Mouse (Mus musculus): ENCODE results near the gene Foxn4. TPM values are rescaled to one million over a fixed set of nuclear protein-coding genes. Genes with fewer than 3 reads are reported as not detected.
A peak's percentile ranks its signal among the peaks of the same experiment; 100 is the strongest.

Foxn4 gene
- not detected in 2 replicates for polyA plus RNA-seq (2012; ENCODE audit: insufficient read depth, insufficient read length, missing spikeins)

DNA sequence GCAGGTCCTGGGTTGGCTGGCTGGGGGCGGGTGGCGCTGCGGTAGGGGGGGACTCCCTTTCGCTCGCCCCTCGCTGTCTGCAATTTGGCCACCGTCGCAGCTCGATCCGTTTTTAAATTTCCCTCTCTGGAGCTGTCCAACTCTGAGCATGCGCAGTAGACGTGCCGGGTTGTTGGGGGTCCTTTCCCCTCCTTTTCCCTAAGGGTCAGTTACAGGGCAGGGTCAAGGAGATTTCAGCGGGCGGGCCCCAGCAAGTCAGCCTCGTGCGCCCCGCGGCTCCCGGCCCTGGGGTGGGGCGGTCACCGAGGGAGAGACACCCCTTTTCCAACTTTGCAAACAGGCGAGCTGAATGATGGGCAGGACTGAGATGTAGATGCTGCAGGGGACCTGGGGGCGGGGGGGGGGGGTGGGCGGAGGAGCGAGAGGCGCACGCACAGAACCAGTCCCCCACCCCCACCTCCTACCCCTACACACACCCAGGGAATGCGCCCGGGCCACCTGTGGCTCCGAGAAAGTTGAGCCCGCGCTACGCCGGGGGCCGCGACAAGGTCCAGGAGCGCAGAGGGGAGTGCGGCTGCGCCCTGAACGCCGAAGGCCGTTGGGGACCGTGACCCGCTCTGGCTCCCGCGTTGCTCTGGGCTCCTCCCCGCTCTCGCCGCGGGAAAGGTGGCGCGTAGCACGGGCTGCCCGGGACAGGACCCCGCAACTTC, at the start of gene Foxn4:
Gene Foxn4 (minus strand): TSS at position 115 of the 710 bp plus-strand sequence.
- H3K27ac ChIP-seq (ENCODE audit: insufficient read depth, low read depth, low read length), result no peak within 1 kb of the TSS
- H3K4me1 ChIP-seq (ENCODE audit: control insufficient read depth, insufficient read depth, low read length), result no peaks in the 10 kb centered on the region
- no peak within 1 kb of the TSS for H3K4me3 ChIP-seq (ENCODE audit: insufficient read depth, low read length)
- no peak for TF ChIP-seq CTCF (IDR thresholded peaks at IDR 0.05; ENCODE audit: low read depth, low read length)
- no peak for TF ChIP-seq POLR2A (IDR thresholded peaks at IDR 0.05; ENCODE audit: borderline replicate concordance, low read depth, low read length)

DNA sequence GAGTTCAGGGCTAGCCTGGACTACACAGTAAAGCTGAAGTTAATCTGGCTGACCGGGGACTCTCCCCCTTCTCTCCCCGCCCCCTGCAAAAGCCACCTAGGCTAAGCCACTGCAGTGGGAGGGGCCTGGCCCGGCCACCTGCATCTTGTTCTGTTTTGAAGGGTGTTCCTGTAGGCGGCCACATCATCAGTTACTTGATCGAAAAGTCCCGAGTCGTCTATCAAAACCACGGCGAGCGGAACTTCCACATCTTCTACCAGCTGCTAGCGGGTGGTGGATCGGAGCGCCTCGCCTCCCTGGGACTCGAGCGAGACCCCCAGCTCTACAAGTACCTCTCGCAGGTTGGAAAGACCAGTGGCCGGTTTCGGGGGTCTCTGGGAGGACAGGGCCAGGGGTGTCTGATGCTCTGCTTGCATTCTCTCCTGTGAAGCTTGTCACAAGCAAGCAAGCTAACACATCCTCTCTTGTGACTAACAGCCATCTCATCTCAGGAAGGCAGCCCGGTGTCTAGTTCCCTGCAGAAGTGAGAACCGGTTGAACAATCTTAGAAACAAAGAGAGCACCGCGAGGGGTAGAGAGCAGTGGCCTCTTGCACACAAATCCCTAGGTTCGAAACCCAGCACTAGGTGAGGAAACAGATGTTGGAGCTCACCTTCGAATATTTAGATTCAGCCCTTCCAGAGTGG, 49.6 kb upstream of the Foxn4 start:
- no peak for TF ChIP-seq POLR2A (IDR thresholded peaks at IDR 0.05; ENCODE audit: borderline replicate concordance, low read depth, low read length)
- TF ChIP-seq CTCF (IDR thresholded peaks at IDR 0.05; ENCODE audit: low read depth, low read length), result no peak
- H3K27ac ChIP-seq (ENCODE audit: insufficient read depth, low read depth, low read length), result no peak overlapping the region

DNA sequence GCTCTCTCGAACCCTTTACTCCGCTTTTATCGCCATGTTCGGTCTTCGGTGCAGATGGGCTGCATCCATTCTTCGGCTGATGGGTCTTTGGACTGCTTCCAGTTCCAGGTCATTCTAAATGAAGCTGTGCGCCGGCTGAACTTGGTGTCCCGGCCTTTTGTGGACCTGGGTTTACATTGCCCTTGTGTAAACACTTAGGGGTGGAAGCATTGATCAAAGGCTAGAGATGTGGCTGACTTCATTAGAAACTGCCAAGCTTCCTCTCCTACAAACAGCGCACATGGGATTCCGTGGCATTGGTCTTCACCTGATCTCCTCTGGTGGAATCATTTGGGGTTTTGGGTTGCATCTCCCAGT, 36.1 kb upstream of the Foxn4 start:
- H3K27ac ChIP-seq (ENCODE audit: insufficient read depth, low read depth, low read length), result no peak overlapping the region
- TF ChIP-seq CTCF (IDR thresholded peaks at IDR 0.05; ENCODE audit: low read depth, low read length), result no peak
- TF ChIP-seq POLR2A (IDR thresholded peaks at IDR 0.05; ENCODE audit: borderline replicate concordance, low read depth, low read length), result no peak
- 0 out of 2 replicates have a peak, but pooled peaks cover under 1% of the 10 kb centered on the region for H3K4me1 ChIP-seq (ENCODE audit: control insufficient read depth, insufficient read depth, low read length)
- no peak overlapping the region for H3K4me3 ChIP-seq (ENCODE audit: insufficient read depth, low read length)

More for the DNA sequence above, 49.6 kb upstream of the Foxn4 start:
- H3K4me1 ChIP-seq (ENCODE audit: control insufficient read depth, insufficient read depth, low read length), result no peaks in the 10 kb centered on the region
- H3K4me3 ChIP-seq (ENCODE audit: insufficient read depth, low read length), result no peak overlapping the region

DNA sequence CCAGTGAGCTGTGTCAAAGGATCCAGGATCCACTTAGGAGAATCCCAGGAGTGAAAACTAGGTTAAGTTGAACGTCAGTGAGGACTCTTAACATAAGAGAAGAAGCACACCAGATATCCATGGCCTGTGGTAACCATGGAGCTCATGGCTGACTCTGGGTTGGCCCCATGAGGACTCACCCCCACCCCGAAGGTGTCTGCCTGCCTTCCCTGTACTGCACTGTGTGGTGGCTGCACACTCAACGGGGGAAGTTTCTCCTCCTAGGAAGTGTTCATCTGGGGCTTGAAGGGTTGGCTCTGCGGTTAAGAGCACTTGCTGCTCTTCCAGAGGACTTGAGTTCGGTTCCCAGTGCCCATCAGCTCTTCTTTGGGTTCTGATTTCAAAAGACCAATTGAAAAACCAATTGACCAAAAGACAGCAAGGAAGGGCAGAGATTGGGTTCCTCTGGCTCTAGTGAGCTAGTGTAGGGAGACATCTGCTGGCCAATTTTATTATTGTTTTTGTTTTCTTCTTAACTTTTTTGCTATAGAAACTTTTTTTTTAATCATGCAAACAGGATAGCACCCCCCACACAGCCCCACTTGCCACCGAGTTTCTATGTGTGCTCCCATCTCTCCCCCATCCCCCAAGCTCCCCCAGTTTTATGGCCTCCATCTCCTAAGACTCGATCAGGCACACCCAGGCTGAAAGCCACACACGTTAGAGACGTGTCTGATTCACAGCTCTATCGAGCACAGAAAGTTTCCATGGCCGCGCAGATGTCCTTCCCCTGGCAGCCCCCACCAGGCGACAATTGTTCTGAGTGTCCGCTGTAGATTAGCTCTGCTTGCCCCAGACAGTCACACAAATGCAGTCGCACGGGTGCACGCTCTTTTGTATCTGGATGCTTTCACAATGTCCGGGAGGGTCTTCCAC, 35.4 kb upstream of the Foxn4 start:
- no peak overlapping the region for H3K27ac ChIP-seq (ENCODE audit: insufficient read depth, low read depth, low read length)
- no peaks in the 10 kb centered on the region for H3K4me1 ChIP-seq (ENCODE audit: control insufficient read depth, insufficient read depth, low read length)
- TF ChIP-seq CTCF (IDR thresholded peaks at IDR 0.05; ENCODE audit: low read depth, low read length), result 0 out of 2 replicates have a peak, but pooled peaks have one; percentile 3
- no peak for TF ChIP-seq POLR2A (IDR thresholded peaks at IDR 0.05; ENCODE audit: borderline replicate concordance, low read depth, low read length)
- no peak overlapping the region for H3K4me3 ChIP-seq (ENCODE audit: insufficient read depth, low read length)

DNA sequence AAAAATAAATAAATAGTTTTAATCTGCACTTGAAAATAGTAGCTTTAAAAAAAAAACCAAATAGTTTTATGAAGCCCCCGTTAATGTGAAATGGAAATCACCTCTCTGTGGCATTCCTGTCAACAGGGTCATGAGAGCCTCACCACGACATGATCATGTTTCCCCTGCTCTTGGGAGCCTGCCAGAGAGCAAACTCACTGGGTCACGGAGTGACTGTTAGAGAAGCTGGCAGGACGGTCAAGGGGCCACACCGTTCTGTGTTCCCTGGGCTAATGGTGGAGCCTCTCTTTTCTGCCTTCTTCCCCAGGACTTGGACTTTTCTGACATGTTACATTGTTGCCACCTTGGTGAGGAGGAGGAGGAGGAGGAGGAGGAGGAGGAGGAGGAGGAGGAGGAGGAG, 32.9 kb upstream of the Foxn4 start:
- Histone ChIP-seq H3K27ac (ENCODE audit: insufficient read depth, low read depth, low read length) (no peak overlapping the region), H3K4me3 (ENCODE audit: insufficient read depth, low read length) (no peak overlapping the region), H3K4me1 (ENCODE audit: control insufficient read depth, insufficient read depth, low read length) (no peaks in the 10 kb centered on the region)
- TF ChIP-seq POLR2A (IDR thresholded peaks at IDR 0.05; ENCODE audit: borderline replicate concordance, low read depth, low read length) (no peak), CTCF (IDR thresholded peaks at IDR 0.05; ENCODE audit: low read depth, low read length) (no peak)

DNA sequence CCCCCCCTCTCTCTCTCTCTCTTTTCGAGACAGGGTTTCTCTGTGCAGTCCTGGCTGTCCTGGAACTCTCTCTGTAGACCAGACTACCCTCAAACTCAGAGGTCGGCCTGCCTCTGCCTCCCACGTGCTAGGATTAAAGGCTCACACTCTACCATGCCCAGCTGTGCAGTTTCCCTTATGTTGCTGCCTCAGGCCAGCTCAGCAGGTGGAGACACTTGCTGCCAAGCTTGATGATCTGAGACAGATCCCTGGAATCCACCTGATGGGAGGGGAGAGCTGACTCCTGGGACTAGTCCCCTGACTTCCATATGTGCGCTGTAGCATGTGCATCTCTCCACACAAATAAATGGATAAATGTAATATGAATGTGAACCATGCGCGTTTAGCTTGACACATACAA, 29.6 kb upstream of the Foxn4 start:
- no peak overlapping the region for H3K27ac ChIP-seq (ENCODE audit: insufficient read depth, low read depth, low read length)
- TF ChIP-seq POLR2A (IDR thresholded peaks at IDR 0.05; ENCODE audit: borderline replicate concordance, low read depth, low read length) (no peak), CTCF (IDR thresholded peaks at IDR 0.05; ENCODE audit: low read depth, low read length) (no peak)
- H3K4me1 ChIP-seq (ENCODE audit: control insufficient read depth, insufficient read depth, low read length), result no peaks in the 10 kb centered on the region
- no peak overlapping the region for H3K4me3 ChIP-seq (ENCODE audit: insufficient read depth, low read length)

DNA sequence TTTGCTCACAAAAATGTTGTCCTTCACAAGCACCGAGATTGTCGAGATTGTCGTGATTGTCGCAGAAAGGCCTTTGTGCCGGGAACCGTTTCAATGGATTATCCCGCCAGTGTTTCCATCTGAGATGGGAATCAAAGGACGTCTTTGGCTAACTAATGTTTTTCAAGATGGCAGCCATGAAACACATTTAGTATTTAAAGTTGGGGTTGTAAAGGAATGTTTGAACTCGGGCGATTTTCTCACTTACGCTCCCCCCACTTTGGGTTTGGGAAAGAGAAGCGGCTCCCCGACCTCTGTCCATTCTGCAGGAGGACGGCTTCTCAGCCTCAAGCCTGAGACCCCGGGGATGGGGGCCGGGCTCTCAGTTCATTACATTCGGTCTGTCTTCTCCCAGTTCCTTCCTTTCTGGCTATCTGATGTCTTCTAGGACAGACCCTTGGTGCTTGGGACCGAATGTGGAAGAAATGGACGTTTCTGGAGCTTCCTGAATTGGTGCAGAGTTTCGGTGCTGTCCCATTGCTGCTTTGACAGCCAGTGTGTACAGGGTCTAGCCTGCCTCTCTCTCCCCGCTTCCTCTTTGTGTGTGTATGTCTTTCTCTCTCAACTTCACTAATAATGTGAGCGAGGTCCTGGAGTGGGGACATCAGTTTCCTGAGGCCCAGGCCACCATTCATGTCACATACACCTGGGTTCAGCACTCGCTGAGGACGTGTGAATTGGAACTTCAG, 26.4 kb upstream of the Foxn4 start:
- no peaks in the 10 kb centered on the region for H3K4me1 ChIP-seq (ENCODE audit: control insufficient read depth, insufficient read depth, low read length)
- no peak overlapping the region for H3K27ac ChIP-seq (ENCODE audit: insufficient read depth, low read depth, low read length)
- no peak for TF ChIP-seq CTCF (IDR thresholded peaks at IDR 0.05; ENCODE audit: low read depth, low read length)
- TF ChIP-seq POLR2A (IDR thresholded peaks at IDR 0.05; ENCODE audit: borderline replicate concordance, low read depth, low read length), result no peak
- no peak overlapping the region for H3K4me3 ChIP-seq (ENCODE audit: insufficient read depth, low read length)

DNA sequence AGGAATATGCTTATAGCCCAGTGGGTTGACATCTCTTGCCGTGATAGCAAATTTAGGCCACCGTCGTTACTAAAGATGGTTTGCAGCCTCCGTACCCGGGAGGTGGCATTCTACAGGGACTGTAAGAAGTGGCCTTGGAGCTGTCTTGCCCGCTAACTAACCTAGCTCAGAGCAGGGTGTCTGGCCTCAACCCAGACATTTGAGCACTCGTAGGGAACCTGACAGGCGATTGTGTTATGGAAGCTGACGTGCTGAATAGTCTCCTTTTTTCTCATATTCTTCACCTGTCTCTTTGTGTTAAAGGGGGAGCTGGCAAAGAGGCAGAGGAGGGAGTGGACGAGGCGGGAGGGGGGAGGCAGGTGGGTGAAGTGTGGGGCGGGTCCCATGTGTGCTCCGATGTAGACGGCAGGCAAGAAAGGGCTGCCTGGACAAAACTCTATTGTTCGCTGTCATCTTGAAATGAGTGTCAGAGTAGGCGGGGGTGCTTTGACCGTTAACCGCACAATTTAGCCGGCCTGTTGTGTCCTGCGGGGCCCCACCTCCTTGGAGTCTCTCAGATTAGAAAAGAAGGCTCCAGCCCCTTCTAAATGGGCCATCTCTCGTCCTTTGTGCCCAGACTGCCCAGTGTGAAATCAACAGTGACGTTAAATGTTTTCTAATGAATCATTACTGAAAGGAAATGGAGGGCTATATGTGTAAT, 25.7 kb upstream of the Foxn4 start:
- no peak for TF ChIP-seq CTCF (IDR thresholded peaks at IDR 0.05; ENCODE audit: low read depth, low read length)
- no peak for TF ChIP-seq POLR2A (IDR thresholded peaks at IDR 0.05; ENCODE audit: borderline replicate concordance, low read depth, low read length)
- no peak overlapping the region for H3K4me3 ChIP-seq (ENCODE audit: insufficient read depth, low read length)
- H3K4me1 ChIP-seq (ENCODE audit: control insufficient read depth, insufficient read depth, low read length), result no peaks in the 10 kb centered on the region
- H3K27ac ChIP-seq (ENCODE audit: insufficient read depth, low read depth, low read length), result no peak overlapping the region

Measured in bone marrow macrophage, adult 2 months (primary cell).